Mouse (Mus musculus) left cerebral cortex, adult 8-10 months (tissue): ENCODE measurements around the gene Rnase11. TPM values are rescaled to one million over a fixed set of nuclear protein-coding genes. Genes with fewer than 3 reads are reported as not detected.
A peak's percentile ranks its signal among the peaks of the same experiment; 100 is the strongest.

Experiments used
- DNase-seq, 2 experiments: peaks; one replicate each; pipeline ENCODE4 v3.0.0; 2022; ENCODE audit warnings: low spot score in 2 of 2
- total RNA-seq, 4 experiments: library from RNA; stranded (reverse); gene quantifications; 2 replicates each; pipeline ENCODE4 v1.2.4; 2022

Rnase11 gene
- total RNA-seq, 4 experiments from 2014 or later, result not detected

- no peak for DNase-seq
Measured at GRCm38 (mm10) chr14:51009572-51009971, 40.4 kb downstream of the Rnase11 start.

GRCm38 (mm10) chr14:51008781-51009180 is 41.2 kb downstream of the Rnase11 start:
- DNase-seq, result no peak

GRCm38 (mm10) chr14:51007914-51008713 is 41.8 kb downstream of the Rnase11 start:
- DNase-seq, result peak; percentile 16 to 25

- no peak for DNase-seq
Measured at GRCm38 (mm10) chr14:51007152-51007801, 42.7 kb downstream of the Rnase11 start, which contains the start of gene Rnase10. Rnase10 (plus strand) TSS chr14:51007751.

Other genes with a start within 250 kb of the Rnase11 start
- gene Ccnb1ip1, start 242.4 kb downstream of the Rnase11 start, total RNA-seq, result under 1 TPM in 2 of 4 experiments, not detected in 2; 0.24 to 0.32 TPM
- gene Parp2, start 242.3 kb downstream of the Rnase11 start, total RNA-seq, result 10 to 100 TPM; 20.9 to 28.0 (median 25.9) TPM
- 1 to 10 TPM; 4.4 to 7.1 (median 5.7) TPM for gene Tep1, start 179.6 kb downstream of the Rnase11 start, total RNA-seq
- gene Klhl33, start 152.7 kb downstream of the Rnase11 start, total RNA-seq, result 1 to 10 TPM; 5.5 to 8.3 (median 6.6) TPM
- 10 to 100 TPM; 30.1 to 36.2 (median 33.2) TPM for gene Osgep, start 125.3 kb downstream of the Rnase11 start, total RNA-seq
- 10 to 100 TPM; 55.5 to 64.8 (median 60.2) TPM for gene Apex1, start 125.2 kb downstream of the Rnase11 start, total RNA-seq
- 100 to 1,000 TPM in 3 of 4 experiments, 10 to 100 TPM in 1; 92.6 to 121 (median 109) TPM for gene Pip4p1, start 119.3 kb downstream of the Rnase11 start, total RNA-seq
- 10 to 100 TPM; 10.4 to 17.7 (median 16.6) TPM for gene Pnp, start 119.1 kb downstream of the Rnase11 start, total RNA-seq
- gene Gm49342, start 105.6 kb downstream of the Rnase11 start, total RNA-seq, result 10 to 100 TPM in 1 of 4 experiments, 1 to 10 TPM in 3; 6.5 to 18.1 (median 8.9) TPM
- gene Pnp2, start 94.2 kb downstream of the Rnase11 start, total RNA-seq, result 1 to 10 TPM; 1.2 to 2.0 (median 1.4) TPM
- under 1 TPM in 1 of 4 experiments, not detected in 3; 0.23 TPM for gene Rnase10, start 42.4 kb downstream of the Rnase11 start, total RNA-seq
- gene Rnase9, start 8.3 kb downstream of the Rnase11 start, total RNA-seq, result not detected
- not detected for gene Rnase12, start 7.5 kb upstream of the Rnase11 start, total RNA-seq
- gene Olfr750, start 24.3 kb upstream of the Rnase11 start, total RNA-seq, result not detected
- 10 to 100 TPM; 15.6 to 31.6 (median 22.1) TPM for gene Rnase4, start 40.9 kb upstream of the Rnase11 start, total RNA-seq
- 1 to 10 TPM; 4.6 to 9.5 (median 5.3) TPM for gene Ang, start 41.0 kb upstream of the Rnase11 start, total RNA-seq
- gene Eddm3b, start 64.3 kb upstream of the Rnase11 start, total RNA-seq, result not detected
- under 1 TPM in 2 of 4 experiments, not detected in 2; 0.24 to 0.32 TPM for gene Rnase6, start 73.7 kb upstream of the Rnase11 start, total RNA-seq
- 1 to 10 TPM in 1 of 4 experiments, under 1 TPM in 3; 0.67 to 2.4 (median 0.85) TPM for gene Rnase1, start 96.6 kb upstream of the Rnase11 start, total RNA-seq
- not detected for gene Rnase2b, start 112.1 kb upstream of the Rnase11 start, total RNA-seq
- gene Ang2, start 149.0 kb upstream of the Rnase11 start, total RNA-seq, result 1 to 10 TPM in 1 of 4 experiments, not detected in 3; 1.3 TPM
- gene Ear14, start 153.2 kb upstream of the Rnase11 start, total RNA-seq, result not detected
- gene Rnase2a, start 205.9 kb upstream of the Rnase11 start, total RNA-seq, result not detected